Mouse (Mus musculus) lung, adult 2 months (tissue): ENCODE measurements around the gene Itfg2. TPM values are rescaled to one million over a fixed set of nuclear protein-coding genes. Genes with fewer than 3 reads are reported as not detected.
A peak's percentile ranks its signal among the peaks of the same experiment; 100 is the strongest.

Experiments used
- DNase-seq: peaks from one replicate; pipeline ENCODE4 v3.0.0; 2022
- H3K4me1 ChIP-seq: fragments of 200-500 bp; 2 replicates; pipeline ENCODE4 v1.6.1; 2011; ENCODE audit warnings: low read length; ENCODE audit not compliant: control insufficient read depth, insufficient read depth
- H3K4me3 ChIP-seq: fragments of 200-500 bp; replicated peaks from 2 replicates; pipeline ENCODE3; 2011; ENCODE audit warnings: low read depth, mild to moderate bottlenecking, control low read depth, low read length; ENCODE audit errors: extremely low read depth
- CTCF ChIP-seq: fragments of 200-500 bp; IDR thresholded peaks from 2 replicates; pipeline ENCODE4 v1.5.1; 2011; ENCODE audit warnings: mild to moderate bottlenecking, low read length, control low read depth; ENCODE audit not compliant: insufficient read depth
- POLR2A ChIP-seq: fragments of 200-500 bp; IDR thresholded peaks from 2 replicates; pipeline ENCODE4 v1.6.1; 2011; ENCODE audit warnings: low read depth, mild to moderate bottlenecking, control low read depth, low read length, borderline replicate concordance; ENCODE audit errors: extremely low read depth
- WGBS: fragments of 180-500 bp; shearing (Covaris S2); methylation state at CpG from one replicate; pipeline ENCODE4 v1.1.7; 2018; 5-methylcytosine and 5-hydroxymethylcytosine counted together
- polyA plus RNA-seq: library from polyadenylated mRNA; depleted of rRNA; stranded (reverse); fragments of >200 nt; gene quantifications from 2 replicates; pipeline ENCODE4 v1.2.3, GENCODE M21; 2012

The Itfg2 gene
- polyA plus RNA-seq, 1 experiment, result 31.5 TPM

DNA sequence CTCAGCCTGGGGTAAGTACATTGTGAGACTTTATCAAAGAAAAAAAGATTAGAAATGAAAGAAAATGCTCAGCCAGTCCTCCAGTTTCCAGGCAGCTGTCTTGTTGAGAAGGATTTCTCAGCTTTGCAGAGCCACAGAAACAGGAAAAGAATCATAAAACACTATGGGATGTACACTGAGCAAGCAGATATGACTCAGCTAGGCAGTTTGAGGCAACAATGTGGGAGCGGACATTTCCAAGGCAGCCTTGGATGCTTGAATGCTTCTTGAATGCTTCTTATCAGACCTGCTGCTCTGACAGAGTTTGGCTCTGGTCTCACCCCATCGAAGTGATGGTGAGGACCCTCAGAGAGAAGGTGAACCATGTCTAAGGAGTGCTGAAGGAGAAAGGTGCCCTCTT is 3.7 kb downstream of the Itfg2 start:
- no peaks in the 10 kb centered on the region; the same call in 1 of the 2 replicates for H3K4me1 ChIP-seq
- DNase-seq, result no peak
- 76% methylated on average over 2 of the region's 2 CpGs for whole genome bisulfite sequencing
- TF ChIP-seq CTCF, result no peak
- TF ChIP-seq POLR2A, result no peak
- no peak overlapping the region for H3K4me3 ChIP-seq

DNA sequence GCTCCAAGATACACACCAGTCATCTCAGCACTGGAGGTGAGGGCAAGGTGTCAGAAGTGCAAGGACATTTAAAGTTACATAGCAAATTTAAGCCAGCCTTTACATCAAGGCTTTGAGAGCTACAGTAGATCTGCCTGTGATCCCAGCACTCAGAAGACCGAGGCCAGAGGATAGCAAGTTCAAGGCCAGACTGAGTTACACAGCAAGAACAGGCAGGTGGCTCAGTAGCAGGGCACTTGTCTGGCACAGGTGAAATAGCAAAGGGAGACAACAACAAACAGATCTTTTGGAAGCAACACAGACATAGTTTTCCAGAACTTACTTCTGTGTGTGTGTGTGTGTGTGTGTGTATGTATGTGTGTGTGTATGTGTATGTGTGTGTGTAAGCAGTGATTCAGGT is 6.7 kb downstream of the Itfg2 start:
- no peak for DNase-seq
- Histone ChIP-seq H3K4me1 (no peaks in the 10 kb centered on the region), H3K4me3 (no peak overlapping the region)
- 94% methylated on average over 1 of the region's 1 CpGs for WGBS
- no peak for TF ChIP-seq CTCF
- no peak for TF ChIP-seq POLR2A

DNA sequence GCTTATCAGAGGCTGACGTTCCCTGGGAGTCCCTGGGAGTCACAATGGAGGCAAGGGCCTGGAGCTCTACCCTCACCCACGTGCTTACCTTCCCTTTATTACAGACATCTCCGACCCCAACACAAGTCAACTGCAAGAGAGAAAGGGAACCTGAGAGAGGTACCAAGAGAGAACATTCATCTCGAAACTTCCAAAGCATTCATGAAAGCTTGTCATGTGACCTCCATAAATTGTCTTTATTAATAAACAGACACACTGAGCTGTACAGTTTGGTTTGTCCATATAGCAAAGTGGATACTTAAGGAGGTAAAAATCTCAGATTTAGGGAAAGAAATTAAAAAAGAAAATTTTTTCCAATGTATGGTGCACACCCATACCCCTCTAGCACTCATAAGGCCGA is 8.6 kb downstream of the Itfg2 start:
- no peak for TF ChIP-seq POLR2A
- no peak for TF ChIP-seq CTCF
- 86% methylated on average over 5 of the region's 5 CpGs for WGBS
- no peak for DNase-seq
- Histone ChIP-seq H3K4me1 (no peaks in the 10 kb centered on the region), H3K4me3 (no peak overlapping the region)

DNA sequence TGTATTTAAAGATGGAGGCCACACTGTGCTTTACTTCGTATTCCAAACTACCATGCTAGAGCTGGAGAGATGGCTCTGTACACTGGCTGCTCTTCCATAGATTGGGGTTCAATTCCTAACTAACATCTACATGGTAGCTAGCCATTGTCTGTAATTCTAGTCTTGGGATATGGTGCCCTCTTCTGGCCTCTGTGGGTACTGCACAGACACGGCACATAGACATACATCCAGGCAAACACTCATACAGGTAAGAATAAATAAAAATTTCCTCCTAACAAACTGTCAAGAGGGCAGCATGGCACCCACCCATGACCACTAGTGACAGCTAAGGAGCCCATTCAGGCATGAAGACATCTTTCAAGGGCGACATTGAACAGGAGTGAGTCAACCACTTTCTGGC is 13.6 kb downstream of the Itfg2 start:
- Histone ChIP-seq H3K4me1 (no peaks in the 10 kb centered on the region), H3K4me3 (no peak overlapping the region)
- 27% methylated on average over 3 of the region's 3 CpGs for WGBS
- peak; percentile 79 for DNase-seq
- no peak for TF ChIP-seq POLR2A
- peak; percentile 66 for TF ChIP-seq CTCF

DNA sequence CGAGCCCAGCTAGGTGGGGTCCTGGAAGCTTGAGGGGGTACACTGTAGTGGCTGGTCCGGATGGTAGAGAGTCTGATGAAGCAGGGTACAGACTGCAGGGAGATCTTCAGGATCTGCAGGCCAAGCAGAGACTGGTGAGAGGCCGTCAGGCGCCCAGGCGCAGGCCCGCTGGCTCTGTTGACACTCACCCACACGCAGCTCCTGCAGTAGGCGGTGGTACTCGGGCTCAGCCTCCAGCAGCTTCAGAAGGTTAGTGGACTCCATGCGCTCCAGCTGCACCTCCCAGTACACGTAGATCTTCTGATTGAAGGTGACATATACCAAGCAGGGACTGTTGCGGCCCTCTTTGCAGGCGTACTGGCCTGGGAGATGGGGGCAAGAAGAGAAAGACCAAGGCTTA is 14.4 kb downstream of the Itfg2 start:
- Histone ChIP-seq H3K4me3 (no peak overlapping the region), H3K4me1 (no peaks in the 10 kb centered on the region)
- no peak for DNase-seq
- TF ChIP-seq CTCF (no peak), POLR2A (no peak)
- WGBS, result 95% methylated on average over 13 of the region's 13 CpGs

DNA sequence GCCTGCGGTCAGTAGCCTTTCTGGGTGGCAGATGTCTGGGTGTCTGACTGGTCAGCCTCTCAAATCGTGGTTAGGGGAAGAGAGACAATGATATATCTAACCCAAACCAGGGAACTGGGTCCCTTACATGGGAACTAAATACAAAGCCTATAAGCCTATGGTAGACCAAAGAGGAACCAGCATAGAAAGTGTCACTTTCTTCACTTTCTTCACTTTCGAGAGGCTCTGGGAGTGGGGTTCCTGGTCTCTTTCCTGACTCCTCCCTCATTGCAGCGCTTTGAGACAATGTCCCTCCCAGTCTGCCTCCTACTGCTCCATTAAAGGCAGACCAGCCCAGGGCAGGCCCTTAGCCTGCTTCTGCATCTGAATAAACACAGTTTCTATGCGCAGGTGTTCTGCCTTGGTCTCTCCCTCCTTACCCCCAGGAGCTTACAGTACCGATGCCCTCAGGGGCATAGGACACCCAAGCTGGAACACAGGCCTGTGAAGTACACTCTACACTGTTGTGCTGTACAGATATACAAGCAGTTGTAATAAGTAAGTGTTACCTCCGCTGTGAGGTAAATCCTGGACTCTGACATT is 16.1 kb downstream of the Itfg2 start:
- 87% methylated on average over 7 of the region's 7 CpGs for WGBS
- no peak for DNase-seq
- TF ChIP-seq POLR2A, result no peak
- TF ChIP-seq CTCF, result no peak
- H3K4me1 ChIP-seq, result no peaks in the 10 kb centered on the region
- no peak overlapping the region for H3K4me3 ChIP-seq

DNA sequence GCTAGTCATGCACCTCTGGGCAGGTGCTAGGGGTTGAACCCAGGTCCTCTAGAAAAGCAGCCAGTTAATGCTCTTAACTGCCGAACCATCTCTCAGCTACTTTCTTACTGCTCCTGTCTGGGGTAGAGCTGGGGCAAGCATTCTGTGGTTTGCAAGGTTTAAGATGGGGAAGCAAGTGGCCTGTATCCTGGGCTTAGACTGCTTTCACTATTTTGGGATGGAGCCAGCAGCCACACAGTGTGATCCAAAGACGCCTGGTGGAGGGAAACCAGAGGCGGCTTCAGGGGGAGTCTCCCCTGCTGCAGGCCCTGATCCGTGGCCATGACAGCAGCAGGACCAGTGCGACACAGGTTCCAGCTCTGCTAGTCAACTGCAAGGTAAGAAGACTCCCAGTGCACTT is 20.0 kb downstream of the Itfg2 start:
- Histone ChIP-seq H3K4me3 (no peak overlapping the region), H3K4me1 (no peaks in the 10 kb centered on the region)
- no peak for TF ChIP-seq CTCF
- no peak for DNase-seq
- WGBS, result 57% methylated on average over 5 of the region's 5 CpGs

DNA sequence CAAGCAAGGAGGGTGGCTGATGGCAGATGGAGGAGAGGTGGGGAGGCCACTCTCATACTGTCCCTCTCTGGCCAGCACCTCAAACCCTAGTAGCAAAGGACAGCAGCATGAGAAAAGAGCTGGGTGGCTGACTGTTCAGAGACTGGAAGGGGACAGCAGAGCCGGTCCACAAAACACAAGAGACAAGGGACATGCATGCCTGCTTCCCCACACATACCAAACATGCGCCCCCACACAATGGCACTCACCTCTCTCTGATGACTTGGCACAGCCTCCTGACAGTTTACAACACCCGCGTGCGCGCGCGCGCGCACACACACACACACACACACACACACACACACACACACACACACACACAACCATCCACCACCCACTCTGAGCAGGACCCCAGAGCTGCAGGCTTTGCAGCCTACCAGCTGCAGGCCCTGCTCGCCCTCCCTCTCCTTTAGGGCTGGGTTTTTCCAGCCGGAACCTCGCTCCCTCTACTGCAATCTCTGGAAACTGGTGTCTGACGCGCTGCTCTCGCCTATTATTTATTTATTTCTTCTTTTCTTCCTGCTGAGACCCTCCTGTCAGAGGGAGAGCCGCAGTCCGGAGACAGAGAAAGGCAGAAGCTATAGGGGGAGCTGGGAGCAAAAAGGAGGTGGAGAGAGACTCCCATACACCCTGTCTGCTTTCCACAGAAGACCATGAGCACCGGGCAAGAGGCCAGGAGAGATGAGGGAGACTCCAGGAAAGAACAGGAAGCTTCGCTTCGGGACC is 25.1 kb downstream of the Itfg2 start:
- 29% methylated on average over 21 of the region's 21 CpGs for whole genome bisulfite sequencing
- TF ChIP-seq POLR2A (no peak), CTCF (no peak)
- Histone ChIP-seq H3K4me1 (no peaks in the 10 kb centered on the region), H3K4me3 (no peak overlapping the region)
- DNase-seq, result no peak

DNA sequence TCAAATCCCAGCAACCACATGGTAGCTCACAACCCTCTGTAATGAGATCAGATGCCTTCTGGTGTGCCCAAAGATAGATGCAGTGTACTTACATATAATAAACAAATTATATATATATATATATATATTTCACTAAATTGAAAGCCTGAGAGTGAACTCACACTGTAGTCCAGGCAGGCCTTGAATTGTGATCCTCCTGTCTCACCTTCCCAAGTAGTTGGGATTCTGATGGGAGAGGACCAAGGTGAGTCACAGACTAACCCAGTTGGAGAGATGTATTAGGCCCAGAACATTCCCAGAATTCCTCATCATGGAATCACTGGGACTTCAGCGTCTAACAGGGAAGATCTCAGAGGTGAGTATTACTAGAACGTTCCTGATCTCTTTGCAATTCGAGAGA is 25.7 kb downstream of the Itfg2 start, which contains the start of gene Nrip2:
Nrip2 (plus strand) TSS at position 301 of the 400 bp plus-strand sequence.
- TF ChIP-seq POLR2A (no peak), CTCF (no peak)
- H3K4me1 ChIP-seq, result no peaks in the 10 kb centered on the region
- WGBS, result 68% methylated on average over 3 of the region's 3 CpGs
- DNase-seq, result no peak
- no peak within 1 kb of the TSS for H3K4me3 ChIP-seq
